Mouse (Mus musculus) kidney, adult 2 months (tissue): ENCODE data around the gene Preb. TPM values are rescaled to one million over a fixed set of nuclear protein-coding genes. Genes with fewer than 3 reads are reported as not detected.

ENCODE experiments used
- DNase-seq: peaks from one replicate; pipeline ENCODE4 v3.0.0; 2021
- H3K27ac ChIP-seq: fragments of 200-500 bp; 2 replicates; pipeline ENCODE4 v1.5.1; 2012; ENCODE audit warnings: low read depth, low read length, control low read depth, inconsistent platforms; ENCODE audit not compliant: insufficient read depth
- H3K27me3 ChIP-seq: fragments of 200-500 bp; replicated peaks from 2 replicates; pipeline ENCODE4 v1.6.1; 2012; ENCODE audit warnings: mild to moderate bottlenecking, moderate library complexity, low read length, inconsistent platforms; ENCODE audit not compliant: control insufficient read depth, insufficient read depth
- H3K36me3 ChIP-seq: fragments of 200-500 bp; 2 replicates; pipeline ENCODE4 v1.6.1; 2012; ENCODE audit warnings: mild to moderate bottlenecking, moderate library complexity, low read length, inconsistent platforms; ENCODE audit not compliant: control insufficient read depth, insufficient read depth
- H3K4me1 ChIP-seq: fragments of 200-500 bp; 2 replicates; pipeline ENCODE4 v1.6.1; 2011; ENCODE audit warnings: low read length; ENCODE audit not compliant: control insufficient read depth, insufficient read depth
- H3K4me3 ChIP-seq: fragments of 200-500 bp; 2 replicates; pipeline ENCODE4 v1.5.1; 2011; ENCODE audit warnings: mild to moderate bottlenecking, low read depth, low read length, control low read depth; ENCODE audit not compliant: insufficient read depth
- CTCF ChIP-seq: fragments of 200-500 bp; conservative IDR thresholded peaks from 2 replicates; pipeline ENCODE4 v1.5.1; 2011; ENCODE audit warnings: low read depth, mild to moderate bottlenecking, control low read depth, low read length, moderate library complexity, mixed read lengths; ENCODE audit not compliant: insufficient read depth, insufficient read length
- POLR2A ChIP-seq: fragments of 200-500 bp; IDR thresholded peaks from one replicate; pipeline ENCODE4 v1.6.1; 2011; ENCODE audit warnings: low read depth, low read length, control low read depth
- WGBS: fragments of 180-500 bp; shearing (Covaris S2); methylation state at CpG from one replicate; pipeline ENCODE4 v1.1.7; 2018; 5-methylcytosine and 5-hydroxymethylcytosine counted together
- polyA plus RNA-seq: library from polyadenylated mRNA; depleted of rRNA; stranded (reverse); fragments of >200 nt; gene quantifications from 2 replicates; pipeline ENCODE4 v1.2.3, GENCODE M21; 2012

Preb gene
- polyA plus RNA-seq, 1 experiment: 346 TPM

- 55% methylated on average over 6 of the region's 6 CpGs for WGBS
- H3K4me1 ChIP-seq: peaks cover 12% of the 10 kb centered on the region; the same call in 1 of the 2 replicates
- no peaks in the 10 kb centered on the region for H3K27me3 ChIP-seq
- no peak overlapping the region for H3K27ac ChIP-seq
- DNase-seq: no peak
- TF ChIP-seq POLR2A (no peak), CTCF (no peak)
- H3K4me3 ChIP-seq: peak overlapping the region; percentile 96
- no peaks in the 10 kb centered on the region for H3K36me3 ChIP-seq
Measured at GRCm38 (mm10) chr5:30923119-30923518, 37.0 kb downstream of the Preb start.

GRCm38 (mm10) chr5:30922581-30923041 lies 37.5 kb downstream of the Preb start:
- Histone ChIP-seq H3K27me3 (no peaks in the 10 kb centered on the region), H3K36me3 (no peaks in the 10 kb centered on the region), H3K4me3 (peak overlapping the region; percentile 96), H3K27ac (peak overlapping the region; percentile 95), H3K4me1 (peaks cover 12% of the 10 kb centered on the region; the same call in 1 of the 2 replicates)
- no peak for TF ChIP-seq CTCF
- no peak for TF ChIP-seq POLR2A
- 48% methylated on average over 10 of the region's 10 CpGs for WGBS
- no peak for DNase-seq

- 1% methylated on average over 36 of the region's 40 CpGs for WGBS
- TF ChIP-seq CTCF: peak; percentile 78
- TF ChIP-seq POLR2A: peak; percentile 85
- DNase-seq: peak; percentile 94
- H3K27me3 ChIP-seq: no peaks in the 10 kb centered on the region
- peak within 1 kb of the TSS; percentile 95 for H3K27ac ChIP-seq
- H3K36me3 ChIP-seq: no peaks in the 10 kb centered on the region
- peaks cover 9% of the 10 kb centered on the region; the same call in 1 of the 2 replicates for H3K4me1 ChIP-seq
- peak within 1 kb of the TSS; percentile 96 for H3K4me3 ChIP-seq
Measured at GRCm38 (mm10) chr5:30921256-30922033, 38.7 kb downstream of the Preb start, which contains the start of gene Khk. TSS of gene Khk (plus strand) at chr5:30921431.

GRCm38 (mm10) chr5:30920621-30921020 lies 39.5 kb downstream of the Preb start:
- Histone ChIP-seq H3K36me3 (no peaks in the 10 kb centered on the region), H3K27me3 (no peaks in the 10 kb centered on the region), H3K27ac (0 out of 2 replicates have a peak overlapping the region, but pooled peaks have one; percentile 3), H3K4me3 (peak overlapping the region; percentile 1; the same call in 1 of the 2 replicates), H3K4me1 (peaks cover 13% of the 10 kb centered on the region; the same call in 1 of the 2 replicates)
- peak; percentile 68 for DNase-seq
- no peak for TF ChIP-seq POLR2A
- TF ChIP-seq CTCF: no peak
- WGBS: 57% methylated on average over 19 of the region's 19 CpGs

- no peak overlapping the region for H3K4me3 ChIP-seq
- 75% methylated on average over 11 of the region's 11 CpGs for WGBS
- H3K27ac ChIP-seq: no peak overlapping the region
- TF ChIP-seq POLR2A: no peak
- TF ChIP-seq CTCF: no peak
- H3K4me1 ChIP-seq: peaks cover 17% of the 10 kb centered on the region; the same call in 1 of the 2 replicates
- H3K27me3 ChIP-seq: no peaks in the 10 kb centered on the region
- H3K36me3 ChIP-seq: no peaks in the 10 kb centered on the region
- no peak for DNase-seq
Measured at GRCm38 (mm10) chr5:30919831-30920614, 40.1 kb downstream of the Preb start.

DNA sequence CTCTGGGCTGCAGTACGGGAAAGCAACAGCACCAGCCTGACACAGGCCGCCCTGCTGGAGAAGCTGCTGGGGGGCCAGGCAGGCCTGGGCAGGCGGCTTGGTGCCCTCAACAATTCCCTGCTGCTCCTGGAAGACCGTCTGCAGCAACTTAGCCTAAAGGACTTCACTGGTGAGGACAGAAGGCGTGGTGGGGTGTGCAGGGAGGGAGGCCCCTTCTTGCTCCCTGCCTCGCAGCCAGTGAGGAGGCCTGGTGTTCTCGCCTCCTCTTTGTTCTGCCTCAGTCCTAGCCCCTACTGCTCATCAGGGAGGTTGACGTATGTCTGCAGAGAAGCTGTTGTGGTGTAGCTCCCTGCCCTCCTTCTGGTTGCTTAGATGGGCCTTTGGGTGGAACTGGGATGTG lies 41.5 kb downstream of the Preb start:
- DNase-seq: no peak
- no peaks in the 10 kb centered on the region for H3K36me3 ChIP-seq
- H3K4me3 ChIP-seq: no peak overlapping the region
- peaks cover 17% of the 10 kb centered on the region; the same call in 1 of the 2 replicates for H3K4me1 ChIP-seq
- TF ChIP-seq POLR2A (no peak), CTCF (no peak)
- no peaks in the 10 kb centered on the region for H3K27me3 ChIP-seq
- WGBS: 93% methylated on average over 8 of the region's 8 CpGs
- H3K27ac ChIP-seq: no peak overlapping the region
